Mouse (Mus musculus) bone marrow macrophage, adult 2 months (primary cell): Measurements from ENCODE around the gene Apoc3.

ENCODE experiments used
- CTCF ChIP-seq: IDR thresholded peaks from 2 replicates; pipeline ENCODE4 v1.5.1; 2012; ENCODE audit warnings: low read depth, mild to moderate bottlenecking, low read length, moderate library complexity
- POLR2A ChIP-seq: IDR thresholded peaks from 2 replicates; pipeline ENCODE4 v1.6.1; 2012; ENCODE audit warnings: mild to moderate bottlenecking, low read depth, low read length, borderline replicate concordance

GRCm38 (mm10) chr9:46274494-46274893, 39.1 kb upstream of the Apoc3 start:
- TF ChIP-seq CTCF (no peak), POLR2A (no peak)
